Mouse (Mus musculus): Measurements from ENCODE around the gene Naa38.

Gene Naa38

DNA sequence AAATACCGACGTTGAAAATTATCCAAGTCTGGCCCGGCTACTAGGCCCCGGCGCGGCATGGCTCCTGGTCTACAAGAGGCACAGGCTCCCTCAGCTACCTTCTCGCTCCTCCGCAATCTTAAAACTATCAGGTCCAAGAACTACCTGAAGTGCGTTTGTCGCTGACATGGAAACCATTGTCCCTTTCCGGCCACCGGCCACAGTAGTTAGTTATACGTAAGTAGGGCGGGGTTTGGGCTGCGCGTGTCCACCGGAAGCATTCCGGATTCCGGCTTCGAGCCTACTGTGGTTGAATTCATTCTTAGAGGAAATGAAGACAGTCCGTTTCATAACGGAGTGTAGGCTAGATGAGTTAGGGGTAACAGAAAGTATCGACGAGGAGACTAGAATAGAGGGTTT is at the start of gene Naa38, which contains the start of gene Cyb5d1:
Gene Naa38, plus strand, starts transcription at position 253 of the 399 bp plus-strand sequence.
Gene Cyb5d1, minus strand, starts transcription at position 397 of the 399 bp plus-strand sequence.
- DNase-seq (ENCODE audit: low read depth in 1 of 2, low spot score in 2 of 2), result peak; percentile 75 to 83

DNA sequence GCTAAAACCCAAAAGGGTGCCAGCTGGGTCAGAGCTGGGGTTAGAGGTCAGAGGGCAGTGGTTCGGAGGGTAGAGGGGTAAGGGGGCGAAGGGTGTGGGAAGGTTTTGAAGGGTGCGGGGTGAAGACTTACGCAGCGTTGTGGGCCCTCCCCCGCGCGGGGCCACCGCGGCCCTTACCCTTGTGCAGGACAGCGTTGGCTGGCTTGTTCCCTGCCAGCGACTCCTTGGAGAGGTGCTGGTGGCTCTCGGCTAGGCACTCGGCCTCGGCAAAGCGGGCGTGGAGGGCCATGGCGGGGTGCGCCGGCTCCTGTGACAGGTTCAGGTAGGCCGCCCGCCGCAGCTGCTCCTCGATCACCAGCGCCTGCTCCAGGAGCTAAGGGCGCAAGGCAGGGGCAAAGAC is 48.8 kb upstream of the Naa38 start:
- DNase-seq (ENCODE audit: low read depth in 1 of 2, low spot score in 2 of 2), result no peak

DNA sequence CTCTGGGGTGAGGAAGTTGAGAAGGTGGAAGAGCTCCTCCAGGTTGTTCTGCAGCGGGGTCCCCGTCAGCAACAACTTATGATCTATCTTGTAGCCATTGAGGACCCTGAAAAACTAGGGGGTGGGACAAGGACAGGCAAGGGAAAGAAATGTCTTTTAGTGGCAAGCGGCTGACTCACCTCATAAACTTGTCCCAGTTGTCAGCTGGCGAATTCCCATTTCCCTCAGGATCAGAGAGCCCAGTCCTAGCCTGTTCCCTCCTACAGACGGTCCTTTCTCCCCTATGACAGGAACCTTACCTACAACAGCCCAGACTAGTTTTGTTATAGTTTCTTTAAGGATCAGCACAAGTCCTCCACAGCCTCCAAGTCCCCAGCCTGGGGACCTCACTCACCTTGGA is 38.7 kb upstream of the Naa38 start:
- no peak for DNase-seq (ENCODE audit: low read depth in 1 of 2, low spot score in 2 of 2)

DNA sequence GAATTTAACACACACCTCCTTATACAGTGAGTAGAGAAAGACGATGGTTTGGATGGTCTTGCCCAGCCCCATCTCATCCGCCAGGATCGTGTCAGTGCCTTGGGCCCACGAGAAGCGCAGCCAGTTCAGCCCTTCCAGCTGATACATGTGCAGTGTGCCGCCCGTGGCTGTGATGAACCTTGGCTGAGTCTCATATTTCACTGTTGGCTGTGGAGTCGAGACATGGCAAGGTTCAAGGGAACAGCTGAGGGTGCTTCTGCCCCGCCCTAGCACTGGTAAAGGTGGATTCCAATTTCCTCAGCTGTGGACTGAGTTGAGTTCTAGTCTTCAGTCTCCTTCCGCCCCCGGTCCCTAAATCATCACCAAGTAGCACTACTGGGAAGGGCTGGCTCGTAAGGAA is 37.6 kb upstream of the Naa38 start:
- DNase-seq (ENCODE audit: low read depth in 1 of 2, low spot score in 2 of 2), result no peak

DNA sequence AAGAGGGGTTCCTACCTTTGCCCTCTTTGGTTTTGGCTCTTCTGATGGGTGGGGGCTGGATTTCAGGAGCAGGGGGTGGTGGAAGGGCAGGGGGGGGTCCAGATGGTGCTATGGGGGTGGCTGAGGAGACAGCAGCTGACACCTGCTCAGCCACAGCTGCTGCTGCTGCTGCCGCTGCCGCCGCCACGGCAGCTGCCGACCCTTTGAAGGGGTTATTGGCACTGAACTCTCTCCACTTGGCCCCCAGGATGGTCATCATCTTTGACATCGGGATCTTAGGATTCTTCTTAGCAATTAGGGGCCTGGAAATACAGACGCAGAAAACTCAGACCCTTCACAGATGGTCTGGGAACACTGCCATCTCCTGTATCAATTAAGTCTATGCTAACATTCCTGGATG is 33.3 kb upstream of the Naa38 start:
- DNase-seq (ENCODE audit: low read depth in 1 of 2, low spot score in 2 of 2), result no peak

DNA sequence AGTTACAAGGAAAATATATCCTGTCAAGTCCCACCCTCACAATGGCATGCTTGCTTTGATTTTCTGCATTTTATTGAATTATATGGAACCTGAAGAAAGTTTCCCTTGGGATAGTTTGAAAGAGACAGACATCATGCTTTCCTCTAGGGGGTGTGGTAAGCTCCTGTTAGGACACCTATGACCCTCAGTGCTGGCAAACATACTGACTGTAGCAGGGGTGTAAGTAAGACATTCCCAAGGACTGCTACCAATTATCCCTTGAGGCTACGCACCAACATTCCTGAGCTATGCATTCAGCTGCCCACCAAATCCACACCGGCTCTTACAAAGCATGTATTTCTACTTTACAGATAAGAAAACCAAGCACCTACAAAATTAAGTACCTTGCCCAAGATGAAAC is 32.8 kb upstream of the Naa38 start:
- no peak for DNase-seq (ENCODE audit: low read depth in 1 of 2, low spot score in 2 of 2)

DNA sequence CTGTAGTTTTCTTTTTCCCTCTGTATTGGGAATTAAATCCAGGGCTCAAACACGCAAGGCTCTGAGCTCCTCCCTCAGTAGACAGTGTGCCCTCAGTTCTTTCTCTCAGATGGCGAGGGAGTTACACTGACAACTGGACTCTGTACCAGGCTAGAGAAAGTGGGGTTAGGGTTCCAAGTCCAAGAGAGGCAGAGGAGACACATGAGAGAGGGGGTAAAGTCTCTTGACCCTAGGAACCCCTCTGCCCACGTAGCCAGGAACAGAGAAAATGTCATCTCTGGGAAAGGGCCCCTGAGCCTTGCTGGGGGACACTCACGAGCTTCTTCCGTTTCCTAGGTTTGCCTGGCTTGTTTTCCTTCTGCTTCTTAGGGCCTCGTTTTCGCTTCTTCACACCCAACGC is 30.9 kb upstream of the Naa38 start:
- DNase-seq (ENCODE audit: low read depth in 1 of 2, low spot score in 2 of 2), result no peak

DNA sequence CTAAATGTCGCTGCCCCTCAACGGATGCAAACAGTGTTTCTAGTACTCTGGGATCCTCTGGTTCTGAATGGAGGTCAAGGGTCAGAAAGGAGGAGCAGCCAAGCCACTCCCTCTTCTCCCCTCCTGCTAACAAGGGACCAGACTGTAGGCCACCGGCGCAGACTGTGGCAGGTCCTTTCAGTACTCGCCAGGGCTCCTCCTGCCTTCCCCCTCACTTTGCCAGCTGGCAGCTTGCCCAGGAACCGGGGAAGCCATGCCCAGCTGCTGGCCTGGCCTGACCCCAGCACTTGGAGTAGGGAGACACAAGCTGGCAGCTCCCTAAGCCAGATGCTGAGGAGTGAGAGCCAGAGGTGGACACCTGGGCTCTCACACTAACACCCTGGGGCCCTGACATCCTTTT is 30.4 kb upstream of the Naa38 start:
- peak in 1 of 2 experiments; percentile 23 for DNase-seq (ENCODE audit: low read depth in 1 of 2, low spot score in 2 of 2)

DNA sequence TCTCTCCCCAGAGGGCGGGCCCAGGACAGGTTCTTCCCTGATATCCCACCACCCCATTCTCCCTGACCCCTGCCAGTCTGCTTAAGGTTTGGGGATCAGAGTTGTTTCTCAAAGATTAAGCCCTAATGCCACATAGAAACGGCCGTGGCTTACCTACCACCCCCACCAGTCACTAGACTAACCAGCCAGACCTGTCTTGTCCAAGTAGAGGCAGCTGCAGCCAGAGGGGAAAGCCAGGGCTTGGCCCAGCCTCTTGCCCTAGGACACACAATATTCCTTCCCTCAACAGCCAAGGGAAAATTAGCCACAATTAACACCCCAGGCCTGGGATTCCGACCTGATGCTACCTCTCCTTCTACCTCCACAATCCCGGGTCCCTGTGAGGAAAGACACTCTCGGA is 29.6 kb upstream of the Naa38 start:
- no peak for DNase-seq (ENCODE audit: low read depth in 1 of 2, low spot score in 2 of 2)

DNA sequence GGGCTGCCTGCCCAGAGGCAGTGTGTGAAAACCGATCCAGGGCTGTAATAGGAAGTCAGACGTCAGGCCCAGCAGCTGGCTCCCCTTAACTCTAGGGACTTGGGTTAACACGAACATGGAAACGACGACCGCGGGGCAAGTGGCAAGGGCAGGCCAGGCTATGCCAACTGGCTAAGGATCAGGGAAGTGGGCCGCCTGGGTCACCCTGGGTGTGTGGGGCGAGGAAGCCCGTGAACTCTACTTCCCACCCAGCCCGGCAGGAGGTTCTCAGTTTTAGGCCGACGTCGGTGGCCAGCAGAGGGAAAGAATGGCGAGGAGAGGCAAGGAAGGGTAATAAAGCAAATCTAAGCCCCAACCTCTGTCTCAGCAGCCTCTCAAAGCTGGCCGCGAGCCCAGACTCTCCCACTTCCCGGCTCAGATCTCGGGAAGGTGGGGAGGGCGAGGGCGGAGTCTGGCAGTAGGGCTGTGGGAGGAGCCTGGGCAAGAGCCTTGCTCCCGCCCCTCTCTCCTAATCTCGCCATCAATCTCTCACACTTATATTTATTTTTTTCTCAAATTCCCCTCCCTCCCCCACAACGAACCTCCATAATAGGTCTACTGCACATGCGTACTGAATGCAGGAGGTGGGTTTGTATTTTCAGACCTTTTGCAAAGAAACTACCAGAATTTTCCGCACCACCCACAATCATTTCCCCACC is 29.0 kb upstream of the Naa38 start:
- DNase-seq (ENCODE audit: low read depth in 1 of 2, low spot score in 2 of 2), result peak; percentile 52 to 72

DNA sequence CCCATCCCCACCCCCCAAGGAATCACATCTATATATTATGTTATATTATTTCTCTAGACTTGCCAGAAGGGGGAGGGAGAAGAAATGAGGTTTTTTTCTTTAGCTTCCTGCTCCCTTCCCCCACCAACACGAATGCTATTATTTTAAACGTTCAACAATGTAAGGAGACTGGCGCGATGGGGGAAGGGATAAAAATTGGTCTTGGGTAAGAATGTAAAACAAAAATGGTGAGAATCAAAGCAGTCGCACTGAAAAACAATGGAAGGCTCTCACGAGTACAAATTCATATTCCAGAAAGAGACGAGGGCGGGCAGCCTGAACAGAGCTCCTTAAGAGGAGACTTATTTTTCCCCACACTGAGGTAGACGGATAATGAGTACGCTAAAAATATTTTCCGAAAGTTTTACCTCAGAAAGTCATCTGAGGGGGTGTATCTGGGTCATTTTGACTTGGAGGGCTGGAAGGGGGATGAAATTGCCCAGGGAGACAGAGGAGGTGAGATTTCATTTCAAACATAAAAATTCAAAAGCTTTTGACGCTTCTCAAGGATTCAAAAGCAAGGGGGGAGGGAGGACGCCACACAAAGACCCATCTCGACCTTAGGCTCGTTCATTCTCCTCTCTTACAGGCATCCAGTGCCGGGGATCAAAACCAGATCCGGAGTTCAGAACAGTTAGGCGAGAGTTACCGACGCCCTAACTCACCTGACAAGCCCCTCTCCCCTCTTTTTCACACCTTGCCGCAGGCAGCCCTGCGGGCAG is 28.3 kb upstream of the Naa38 start:
- no peak for DNase-seq (ENCODE audit: low read depth in 1 of 2, low spot score in 2 of 2)

DNA sequence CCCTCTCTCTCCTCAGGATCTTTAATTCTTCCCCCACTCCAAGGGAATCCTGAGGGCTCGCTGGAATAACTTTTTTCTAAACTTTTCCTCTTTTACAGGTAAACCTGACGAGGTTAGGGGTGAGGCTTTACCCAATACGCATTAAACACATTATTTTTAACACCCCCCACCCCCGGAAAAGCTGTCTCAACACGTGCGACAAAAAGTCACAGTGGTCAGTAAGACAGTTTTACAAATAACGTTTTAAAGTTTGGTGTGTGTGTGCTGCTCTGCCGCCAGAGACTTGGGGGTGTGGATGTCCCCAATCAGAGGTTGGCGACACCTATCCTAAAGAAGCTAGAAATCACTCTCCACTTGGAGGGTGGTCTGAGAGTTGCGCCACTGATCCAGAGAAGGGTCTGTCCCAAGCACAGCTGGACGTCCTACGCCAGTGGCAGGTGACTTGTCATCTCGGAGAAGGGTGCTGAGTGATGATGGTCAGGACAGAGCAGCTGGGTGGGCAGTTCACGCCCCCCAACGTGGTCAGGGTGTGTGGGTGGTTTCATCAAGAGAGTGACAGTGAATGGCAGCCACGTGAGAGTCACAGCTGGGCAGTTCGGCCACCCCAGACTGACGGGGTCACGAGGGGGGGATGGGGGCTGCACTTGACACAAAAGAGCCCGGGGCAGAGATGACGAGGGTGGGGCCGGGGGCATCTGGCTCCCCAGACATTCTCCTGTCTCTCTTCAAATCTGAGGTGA is 27.5 kb upstream of the Naa38 start:
- DNase-seq (ENCODE audit: low read depth in 1 of 2, low spot score in 2 of 2), result peak in 1 of 2 experiments; percentile 6

DNA sequence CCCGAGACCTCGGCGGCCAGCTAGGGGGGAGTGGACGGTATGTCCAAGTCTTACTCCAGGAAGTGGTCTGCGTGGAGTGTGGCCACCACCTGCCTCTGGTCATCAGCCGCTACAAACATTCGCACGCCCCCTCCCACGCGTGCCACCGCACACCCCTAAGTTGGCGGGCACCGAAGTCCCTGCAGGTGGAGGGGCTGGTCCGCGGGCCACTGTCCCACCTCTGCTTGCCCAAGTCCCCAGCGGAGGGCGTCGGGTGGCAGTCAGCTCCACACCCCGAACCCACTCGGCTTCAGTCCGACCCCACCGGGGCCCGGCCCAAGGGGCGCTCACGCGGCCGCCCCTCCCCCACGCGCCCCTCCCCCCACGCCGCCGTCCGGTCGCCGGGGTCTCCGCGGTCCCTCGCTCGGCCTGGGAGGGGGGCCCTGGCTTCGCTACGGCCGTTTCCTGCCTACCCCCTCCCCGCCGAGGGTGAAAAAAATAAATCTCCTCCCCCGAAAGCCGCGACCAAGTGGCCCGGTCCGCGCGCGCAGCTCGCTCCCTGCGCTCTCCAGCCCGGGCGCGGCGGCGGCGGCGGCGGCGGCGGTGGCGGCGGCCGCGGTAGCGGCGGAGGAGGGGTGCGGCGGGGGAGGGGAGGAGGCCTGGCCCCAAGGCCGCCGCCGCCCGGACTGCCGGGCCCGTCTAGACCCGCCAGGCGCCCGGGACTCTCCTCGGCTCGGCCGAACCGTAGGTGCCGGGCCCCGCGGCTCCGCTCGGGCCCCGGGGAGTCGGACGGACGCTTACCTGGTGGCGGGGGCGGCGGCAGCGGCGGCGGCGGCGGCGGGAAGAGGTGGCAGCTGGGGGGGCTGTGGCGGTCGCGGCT is 26.7 kb upstream of the Naa38 start:
- peak in 1 of 2 experiments; percentile 4 for DNase-seq (ENCODE audit: low read depth in 1 of 2, low spot score in 2 of 2)

DNA sequence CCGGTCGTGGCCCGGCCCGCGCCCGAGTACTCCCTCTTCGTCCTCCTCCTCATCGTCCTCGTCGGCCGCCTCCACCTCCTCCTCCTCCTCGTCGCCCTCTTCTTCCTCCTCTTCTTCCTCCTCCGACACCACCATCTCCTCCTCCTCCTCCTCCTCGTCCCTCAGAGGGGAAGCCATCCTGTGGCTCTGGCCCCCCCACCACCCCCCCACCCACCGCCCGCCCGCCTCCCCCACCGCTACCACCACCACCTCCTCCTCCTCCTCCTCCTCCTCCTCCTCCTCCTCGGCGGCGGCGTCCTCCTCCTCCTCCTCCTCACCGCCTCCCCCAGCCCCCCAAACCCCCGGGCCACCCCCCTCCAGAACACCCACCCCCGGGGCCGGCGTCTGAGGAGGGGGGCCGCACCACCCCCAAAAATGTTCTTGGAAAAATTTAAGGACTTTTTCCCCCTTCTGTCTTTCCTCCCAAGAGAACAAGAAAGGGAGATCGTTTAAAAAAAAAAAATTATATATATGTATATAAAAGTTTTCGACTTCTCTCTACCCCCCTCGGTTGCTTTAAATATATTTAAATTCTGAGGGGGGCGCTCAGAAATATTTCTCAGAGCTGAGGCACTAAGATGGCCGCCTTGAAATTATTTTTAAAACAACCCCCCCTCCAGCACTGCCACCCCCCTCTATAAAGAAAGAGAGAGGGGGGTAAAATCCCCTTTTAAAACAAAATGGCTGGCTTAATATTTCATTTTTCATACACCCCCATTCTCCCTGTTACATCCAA is 25.9 kb upstream of the Naa38 start, which contains the start of gene Chd3:
Gene Chd3, minus strand, starts transcription at position 192 of the 775 bp plus-strand sequence.
- no peak for DNase-seq (ENCODE audit: low read depth in 1 of 2, low spot score in 2 of 2)

DNA sequence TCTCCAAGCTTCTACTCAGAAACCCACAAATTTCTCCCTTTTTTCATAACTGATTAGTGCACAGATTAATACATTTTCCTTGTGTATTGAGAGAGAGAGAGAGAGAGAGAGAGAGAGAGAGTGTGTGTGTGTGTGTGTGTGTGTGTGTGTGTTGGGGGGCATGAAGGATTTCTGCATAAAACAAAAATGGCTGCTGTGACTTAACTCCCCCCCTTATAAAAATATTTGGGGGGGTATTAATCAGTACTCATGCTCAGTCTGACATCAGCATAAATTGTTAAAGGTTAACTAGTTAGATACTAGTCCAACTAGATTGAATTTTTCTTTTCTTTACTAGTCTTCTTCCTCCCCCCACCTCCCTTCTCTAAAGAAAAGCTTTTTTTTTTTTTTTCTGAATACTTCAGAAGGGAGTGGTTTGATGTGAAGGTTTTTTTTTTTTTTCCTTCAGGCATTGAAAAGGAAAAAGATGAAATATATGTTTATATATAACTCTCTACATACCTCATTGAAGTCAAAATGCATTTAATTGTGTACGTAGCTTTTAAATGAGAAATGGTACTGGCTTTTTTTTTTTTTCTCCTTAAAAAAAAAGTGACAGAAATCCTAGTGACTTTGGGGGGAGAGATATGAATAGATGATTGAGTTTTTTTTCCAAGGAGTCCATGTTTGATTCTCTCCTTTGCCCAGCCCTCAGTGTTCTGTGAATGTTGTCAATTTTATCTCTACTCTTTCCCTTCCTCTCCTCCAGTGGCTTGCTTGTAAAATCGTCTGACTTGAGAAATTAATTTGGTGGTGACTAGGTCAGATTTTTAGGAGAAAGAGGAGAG is 25.1 kb upstream of the Naa38 start:
- DNase-seq (ENCODE audit: low read depth in 1 of 2, low spot score in 2 of 2), result no peak

DNA sequence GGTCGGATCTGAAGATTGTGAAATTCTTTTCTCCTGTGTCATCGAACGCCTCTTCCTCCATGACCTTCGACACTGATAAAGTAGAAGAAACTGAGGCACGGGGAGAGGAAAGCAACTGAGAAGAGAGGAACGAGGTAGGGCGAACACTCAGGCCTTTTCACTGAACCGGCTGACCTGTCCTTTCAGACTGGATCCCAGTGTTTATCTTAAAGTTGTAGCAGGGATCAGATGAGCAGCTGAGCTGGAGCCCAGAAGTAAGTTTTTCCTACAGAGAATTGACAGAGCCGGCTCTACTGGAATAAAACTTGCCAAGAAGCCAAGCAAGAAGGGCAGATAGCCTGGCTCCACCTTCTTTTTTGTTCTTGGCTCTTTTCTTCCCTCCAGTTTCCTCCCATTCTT is 24.5 kb upstream of the Naa38 start:
- no peak for DNase-seq (ENCODE audit: low read depth in 1 of 2, low spot score in 2 of 2)

DNA sequence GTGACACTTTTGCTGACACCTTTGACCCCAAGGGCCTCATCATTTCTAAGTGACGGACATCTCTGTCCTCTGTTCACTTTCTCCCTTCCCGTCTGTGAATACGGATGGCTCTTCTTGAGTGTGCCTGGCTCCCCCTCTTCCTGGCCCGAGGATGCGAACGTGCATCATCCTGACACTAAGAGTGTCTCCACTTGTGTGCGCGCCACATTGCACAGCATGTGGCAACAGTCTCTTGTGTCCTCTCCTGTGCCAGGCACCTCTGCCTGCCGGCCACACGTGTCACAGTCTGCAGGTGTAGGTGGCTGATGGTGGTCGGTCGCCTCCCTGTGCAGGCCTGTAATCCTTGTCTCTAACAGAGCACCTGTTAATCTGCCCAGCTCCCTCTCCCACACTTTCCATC is 23.7 kb upstream of the Naa38 start:
- no peak for DNase-seq (ENCODE audit: low read depth in 1 of 2, low spot score in 2 of 2)

DNA sequence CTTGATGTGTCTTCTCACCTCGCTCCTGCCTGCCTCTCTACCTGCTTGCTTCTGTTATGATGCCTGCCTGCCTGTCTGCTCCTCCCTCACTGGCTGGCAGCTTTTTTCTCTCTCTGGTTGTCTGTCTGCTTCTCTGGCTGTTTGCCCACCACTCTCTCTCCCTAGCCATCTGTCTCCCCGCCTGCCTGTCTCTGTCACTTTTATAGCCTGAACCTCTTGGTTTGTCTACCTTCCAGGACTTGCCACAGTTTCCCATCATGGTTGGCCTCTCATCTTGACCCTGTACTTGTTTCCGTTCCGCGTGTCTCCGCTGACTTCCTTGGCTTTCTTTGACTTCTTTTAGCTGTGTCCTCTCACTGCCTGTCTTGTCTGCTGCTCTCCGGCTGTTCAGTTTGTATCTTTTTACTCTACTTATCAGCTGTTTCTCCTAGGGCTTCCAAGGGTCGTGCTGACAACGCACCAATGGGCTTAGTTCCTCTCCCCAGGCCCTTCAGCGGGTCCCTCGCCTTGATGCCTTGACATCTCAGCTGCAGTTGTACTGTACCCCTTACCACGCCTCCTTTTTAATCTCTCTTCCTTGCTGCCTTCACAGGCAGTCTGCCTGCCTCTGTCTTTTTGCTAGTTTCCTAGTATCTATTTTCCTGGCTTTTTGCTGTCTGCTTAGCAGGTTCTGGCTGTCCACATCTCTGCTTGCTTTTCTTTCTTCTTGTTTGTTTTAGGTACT is 23.1 kb upstream of the Naa38 start:
- DNase-seq (ENCODE audit: low read depth in 1 of 2, low spot score in 2 of 2), result no peak

DNA sequence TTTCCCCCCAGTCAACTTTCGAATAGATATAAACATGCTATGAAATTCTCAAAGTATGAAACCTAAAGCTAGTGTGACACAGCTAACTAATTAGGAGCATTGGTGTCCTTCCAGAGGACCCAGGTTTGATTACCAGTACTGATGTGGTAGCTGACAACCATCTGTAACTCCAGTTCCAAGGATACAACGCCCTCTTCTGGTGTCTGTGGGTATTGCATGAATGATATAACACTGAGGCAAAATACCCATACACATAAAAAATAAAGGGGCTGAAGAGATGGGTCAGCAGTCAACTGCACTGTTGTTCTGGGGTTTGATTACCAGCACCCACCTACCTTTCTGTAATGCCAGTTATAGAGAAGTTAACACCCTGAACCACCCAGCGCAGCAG is 22.5 kb upstream of the Naa38 start:
- DNase-seq (ENCODE audit: low read depth in 1 of 2, low spot score in 2 of 2), result no peak

Data from monocyte, adult 2 months (primary cell).